ENCODE assay signal across 23 mouse cellular contexts in genomic region chr7:87150991-87151390, GRCm38 (mm10).
DNase-seq lines count a peak whose midpoint lies in the region; ATAC-seq lines count a peak whose summit lies in the region.
"Had no signal": no experiment of that assay in that cellular context is flagged by ENCODE, and none has a peak within 500 bp of the region (broad histone marks: within the 10 kb centered on the region; RNA-seq: fewer than 3 reads in every experiment).

No protein-coding gene starts in this region.

- H3K9me3 ChIP-seq in kidney, embryonic 14.5 days (ENCODE audit: control insufficient read depth, low read length) = no peaks in the 10 kb centered on the region
- no peaks in the 10 kb centered on the region for H3K9me3 ChIP-seq in hindbrain, embryonic 11.5 days (ENCODE audit: control insufficient read depth, low read length)
- H3K9me3 ChIP-seq: embryonic facial prominence, embryonic 12.5 days; embryonic facial prominence, embryonic 15.5 days had no signal

- no peak for ATAC-seq in kidney, embryonic 14.5 days (ENCODE audit: low FRiP score, low TSS enrichment)
- ATAC-seq in hindbrain, embryonic 11.5 days (ENCODE audit: low FRiP score) = no peak
- ATAC-seq: forebrain, embryonic 14.5 days; forebrain, postnatal 0 days; Patski had no signal

- H3K36me3 ChIP-seq in kidney, embryonic 14.5 days (ENCODE audit: control insufficient read depth, insufficient read depth, low read length) = no peaks in the 10 kb centered on the region
- H3K36me3 ChIP-seq in hindbrain, embryonic 11.5 days (ENCODE audit: control insufficient read depth, insufficient read depth, low read length) = no peaks in the 10 kb centered on the region
- H3K36me3 ChIP-seq: embryonic facial prominence, embryonic 12.5 days; embryonic facial prominence, embryonic 15.5 days had no signal

- H3K4me2 ChIP-seq in kidney, embryonic 14.5 days (replicated peaks; ENCODE audit: low read depth, low read length) = no peak overlapping the region
- H3K4me2 ChIP-seq in hindbrain, embryonic 11.5 days (replicated peaks; ENCODE audit: low read depth, low read length) = no peak overlapping the region
- H3K4me2 ChIP-seq: embryonic facial prominence, embryonic 12.5 days; embryonic facial prominence, embryonic 15.5 days; heart, embryonic 11.5 days; hindbrain, embryonic 14.5 days had no signal

- no peaks in the 10 kb centered on the region for H3K27me3 ChIP-seq in kidney, embryonic 14.5 days (ENCODE audit: control insufficient read depth, insufficient read depth, low read length)
- no peaks in the 10 kb centered on the region for H3K27me3 ChIP-seq in hindbrain, embryonic 11.5 days (ENCODE audit: control insufficient read depth, insufficient read depth, low read length)
- H3K27me3 ChIP-seq: embryonic facial prominence, embryonic 12.5 days; embryonic facial prominence, embryonic 15.5 days; Patski had no signal

- no peak overlapping the region for H3K4me3 ChIP-seq in kidney, embryonic 14.5 days (ENCODE audit: low read length)
- H3K4me3 ChIP-seq in hindbrain, embryonic 11.5 days (ENCODE audit: low read depth, low read length) = no peak overlapping the region
- H3K4me3 ChIP-seq: embryonic facial prominence, embryonic 12.5 days; embryonic facial prominence, embryonic 15.5 days; gastrocnemius, adult 2 months had no signal

- no peak overlapping the region for H3K9ac ChIP-seq in kidney, embryonic 14.5 days (ENCODE audit: low read depth, low read length)
- H3K9ac ChIP-seq in hindbrain, embryonic 11.5 days (ENCODE audit: low read depth, low read length) = no peak overlapping the region
- H3K9ac ChIP-seq: embryonic facial prominence, embryonic 12.5 days; embryonic facial prominence, embryonic 15.5 days; forebrain, postnatal 0 days; hindbrain, embryonic 14.5 days had no signal

- no peak overlapping the region for H3K27ac ChIP-seq in kidney, embryonic 14.5 days (ENCODE audit: low read depth, low read length)
- no peak overlapping the region for H3K27ac ChIP-seq in hindbrain, embryonic 11.5 days (ENCODE audit: low read depth, low read length)
- H3K27ac ChIP-seq: embryonic facial prominence, embryonic 12.5 days; embryonic facial prominence, embryonic 15.5 days; gastrocnemius, adult 2 months; hindbrain, embryonic 14.5 days had no signal

- peak; percentile 47 for DNase-seq in kidney, adult 11 months
- DNase-seq in kidney, postnatal 10 days = no peak
- DNase-seq in kidney, adult 9 months = peak; percentile 81
- peak; percentile 10 for DNase-seq in retina, embryonic 14.5 days (ENCODE audit: low spot score)
- DNase-seq in retina, postnatal 1 day = no peak
- DNase-seq in adrenal gland, postnatal 25 days = no peak
- no peak for DNase-seq in hindbrain, embryonic 11.5 days (ENCODE audit: low spot score)
- DNase-seq: adrenal gland, postnatal 10 days; cerebellum, adult 11 months; cerebellum, adult 2 months; cerebellum, adult 9-11 months; cerebellum, postnatal 25 days; forebrain, postnatal 0 days; gastrocnemius, adult 2 months; gastrocnemius, postnatal 14 days; heart, adult 11 months had no signal

- no peaks in the 10 kb centered on the region for H3K4me1 ChIP-seq in kidney, embryonic 14.5 days (ENCODE audit: control insufficient read depth, insufficient read depth, low read length)
- H3K4me1 ChIP-seq in hindbrain, embryonic 11.5 days (replicated peaks; ENCODE audit: control insufficient read depth, insufficient read depth, low read length) = no peaks in the 10 kb centered on the region
- H3K4me1 ChIP-seq: embryonic facial prominence, embryonic 12.5 days; embryonic facial prominence, embryonic 15.5 days had no signal

Comparison
In these comparisons a context has a peak if more than half of its experiments do, and no peak if none do; other contexts are left out.
1. DNase-seq: peak in kidney, adult 11 months (single experiment), kidney, adult 9 months (single experiment) and retina, embryonic 14.5 days (single experiment); none in kidney, postnatal 10 days (single experiment), retina, postnatal 1 day (single experiment), adrenal gland, postnatal 25 days (single experiment) and hindbrain, embryonic 11.5 days (single experiment).